Mouse (Mus musculus): ENCODE data around the gene Smyd4. TPM values are rescaled to one million over a fixed set of nuclear protein-coding genes. Genes with fewer than 3 reads are reported as not detected.

Smyd4 gene
- polyA plus RNA-seq (2017; shearing (Covaris generic)): 10 to 100 TPM; 14.2 to 19.9 TPM

DNA sequence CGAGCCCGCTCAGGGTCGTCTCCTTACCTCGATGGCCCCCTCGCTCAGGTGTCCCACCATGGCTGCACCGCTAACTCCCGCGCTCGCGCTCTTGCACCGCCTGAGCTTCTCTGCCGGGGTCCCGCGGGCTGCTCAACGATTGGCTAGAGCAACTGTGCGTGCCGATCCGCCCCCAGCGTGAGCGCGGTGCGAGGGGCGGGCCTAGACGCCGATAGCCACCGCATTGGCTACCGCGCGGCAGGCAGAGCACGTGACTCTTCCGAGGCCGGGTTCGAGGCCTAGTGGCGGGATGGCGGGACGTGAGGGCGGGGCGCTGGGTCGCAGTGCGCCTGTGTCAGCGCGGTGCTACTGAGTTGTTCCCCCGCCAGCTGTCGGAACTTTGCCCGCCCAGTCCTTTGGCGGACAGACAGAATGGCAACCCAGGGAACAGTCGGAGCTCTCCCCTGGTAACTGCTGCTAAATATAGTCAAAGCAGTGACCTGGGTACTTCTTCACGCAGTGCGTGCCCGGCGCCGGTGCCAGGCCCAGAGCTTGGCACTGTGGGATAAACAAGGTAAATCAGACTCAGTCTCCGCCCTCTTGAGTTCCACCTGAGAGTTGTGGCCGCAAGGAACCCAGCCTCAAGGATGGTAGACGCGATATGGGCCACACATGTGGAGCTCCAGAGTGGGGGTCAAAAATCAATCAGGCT is at the start of gene Smyd4, which contains the start of gene Rpa1:
Gene Smyd4 (plus strand): TSS at position 235 of the 691 bp plus-strand sequence.
Gene Rpa1 (minus strand): TSS at position 126 of the 691 bp plus-strand sequence.

DNA sequence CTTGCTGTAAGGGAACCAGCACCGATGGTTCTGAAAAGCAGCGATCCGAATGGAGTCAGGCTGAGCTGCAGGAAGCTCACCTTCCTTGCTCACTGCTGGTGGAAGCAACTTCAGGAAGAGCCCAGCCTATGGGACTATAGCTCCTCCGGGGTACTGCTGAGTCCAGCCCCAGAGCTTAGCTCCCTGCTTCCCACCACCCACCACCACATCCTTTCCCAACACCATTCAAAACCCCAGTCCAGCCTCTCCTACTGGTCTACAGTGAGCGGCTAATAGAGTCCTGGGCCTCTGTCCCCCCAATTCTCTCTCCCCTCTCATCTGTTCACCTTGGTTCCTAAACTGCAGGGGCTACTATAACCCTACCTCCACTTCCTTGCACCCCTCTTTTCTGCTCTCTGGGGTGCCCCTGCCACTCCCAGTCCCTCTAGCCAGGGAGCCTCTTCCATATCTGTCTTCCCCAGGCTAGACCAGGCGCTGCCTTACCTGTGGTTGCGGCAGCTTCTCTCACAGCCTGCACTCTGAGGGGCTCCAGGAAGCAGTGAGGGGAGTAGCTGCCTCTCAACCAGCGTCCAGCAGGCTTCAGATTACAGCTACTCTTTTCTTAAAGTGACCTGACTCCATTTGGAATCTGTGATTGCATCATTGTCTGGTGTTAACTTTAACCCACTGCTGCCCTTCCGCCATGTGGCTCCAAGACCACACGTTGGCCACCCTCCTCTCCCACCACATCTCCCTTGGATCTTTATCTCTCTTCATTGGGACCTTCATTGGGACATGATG is 74.0 kb downstream of the Smyd4 start, which contains the start of gene Serpinf1:
Gene Serpinf1 (minus strand): TSS at position 689 of the 780 bp plus-strand sequence.

DNA sequence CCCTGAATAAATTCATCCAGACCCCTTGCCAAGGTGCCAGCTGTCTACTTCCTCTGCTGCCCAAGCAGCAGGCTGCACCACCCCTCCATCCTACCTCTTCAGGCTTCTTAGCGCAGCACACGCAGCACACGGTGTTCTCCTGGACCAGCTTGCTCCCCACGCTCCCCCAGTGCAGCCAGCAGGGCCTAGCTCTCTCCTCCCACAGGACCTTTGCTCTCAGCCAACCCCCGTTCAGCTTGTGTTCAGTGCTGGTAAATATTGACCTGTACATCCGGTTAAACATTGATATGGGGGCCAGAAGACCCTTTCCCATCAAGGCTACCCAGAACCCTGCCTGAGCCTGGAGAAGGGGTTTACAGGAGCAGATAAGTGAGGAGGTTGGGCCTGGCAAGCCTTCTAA is 91.1 kb downstream of the Smyd4 start, which contains the start of gene Serpinf2:
Gene Serpinf2 (minus strand): TSS at position 229 of the 400 bp plus-strand sequence.

DNA sequence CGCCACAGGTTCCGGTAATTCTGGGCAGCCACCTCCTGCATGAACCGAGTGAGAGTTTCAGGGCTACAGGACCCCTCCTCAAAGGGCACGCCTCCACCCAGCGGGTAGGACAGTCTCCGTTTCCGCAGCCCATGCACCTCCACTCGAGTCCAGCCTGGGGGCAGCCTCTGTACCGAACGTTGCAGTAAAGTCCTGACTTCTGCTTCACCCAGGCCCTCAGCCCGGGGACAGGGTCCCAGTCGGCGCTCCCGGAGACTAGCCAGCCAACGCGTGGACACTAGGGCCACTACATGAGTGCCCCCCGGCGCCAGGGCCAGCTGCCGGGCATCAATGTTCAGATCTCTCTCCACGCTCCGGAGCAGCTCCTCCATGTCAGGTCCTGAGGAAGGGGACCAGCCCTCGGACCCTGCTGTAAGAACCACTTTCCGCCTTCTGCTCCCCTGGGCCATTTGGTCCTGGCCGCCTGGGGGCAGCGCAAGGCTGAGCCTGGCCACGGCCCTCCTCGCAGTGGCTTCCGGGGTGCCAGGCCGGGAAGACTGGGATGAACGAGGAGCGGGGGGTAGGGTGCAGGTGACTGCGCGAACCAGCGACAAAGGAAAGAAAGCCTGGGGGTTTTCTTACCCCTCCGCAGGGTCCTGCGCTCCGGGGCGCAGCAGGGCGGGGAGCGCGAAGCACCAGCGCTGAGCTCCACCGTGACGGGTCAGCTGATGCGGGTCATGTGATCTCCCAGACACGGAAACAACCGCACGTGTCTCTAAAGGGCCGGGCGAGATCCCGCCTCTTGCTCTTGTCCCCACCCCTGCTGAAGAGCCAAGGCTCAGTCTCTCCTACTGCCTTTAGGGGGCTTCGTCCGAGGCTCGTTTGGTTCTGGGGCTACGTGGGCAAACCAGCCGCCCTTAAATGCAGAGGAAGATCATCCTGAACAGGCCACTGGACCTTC is 106.0 kb downstream of the Smyd4 start, which contains the start of gene Wdr81:
Gene Wdr81 (minus strand): TSS at position 727 of the 940 bp plus-strand sequence.

Other genes with a start within 250 kb of the Smyd4 start
- gene Hic1, start 178.9 kb upstream of the Smyd4 start, polyA plus RNA-seq (2017; shearing (Covaris generic)): 1 to 10 TPM; 5.2 to 5.9 TPM
- 10 to 100 TPM; 23.8 to 30.2 TPM for gene Ovca2, start 169.6 kb upstream of the Smyd4 start, polyA plus RNA-seq (2017; shearing (Covaris generic))
- gene Dph1, start 157.2 kb upstream of the Smyd4 start, polyA plus RNA-seq (2017; shearing (Covaris generic)): 10 to 100 TPM; 17.2 to 21.0 TPM
- gene Rtn4rl1, start 154.7 kb upstream of the Smyd4 start, polyA plus RNA-seq (2017; shearing (Covaris generic)): 10 to 100 TPM in 1 of 2 experiments, 1 to 10 TPM in 1; 8.6 to 31.7 TPM
- 100 to 1,000 TPM; 121 to 135 TPM for gene Rpa1, start 109 bp upstream of the Smyd4 start, polyA plus RNA-seq (2017; shearing (Covaris generic))
- 1 to 10 TPM; 3.9 to 5.6 TPM for gene Serpinf1, start 74.3 kb downstream of the Smyd4 start, polyA plus RNA-seq (2017; shearing (Covaris generic))
- under 1 TPM in 1 of 2 experiments, not detected in 1; 0.17 TPM for gene Serpinf2, start 91.2 kb downstream of the Smyd4 start, polyA plus RNA-seq (2017; shearing (Covaris generic))
- gene Wdr81, start 106.3 kb downstream of the Smyd4 start, polyA plus RNA-seq (2017; shearing (Covaris generic)): 10 to 100 TPM; 13.6 to 14.9 TPM
- gene Tlcd2, start 113.3 kb downstream of the Smyd4 start, polyA plus RNA-seq (2017; shearing (Covaris generic)): 10 to 100 TPM in 1 of 2 experiments, 1 to 10 TPM in 1; 4.4 to 11.1 TPM
- 10 to 100 TPM; 50.5 to 54.7 TPM for gene Prpf8, start 138.4 kb downstream of the Smyd4 start, polyA plus RNA-seq (2017; shearing (Covaris generic))
- gene Rilp, start 161.7 kb downstream of the Smyd4 start, polyA plus RNA-seq (2017; shearing (Covaris generic)): under 1 TPM; 0.24 to 0.40 TPM
- 1 to 10 TPM; 1.2 to 5.0 TPM for gene Scarf1, start 165.1 kb downstream of the Smyd4 start, polyA plus RNA-seq (2017; shearing (Covaris generic))
- 10 to 100 TPM; 34.3 to 47.3 TPM for gene Slc43a2, start 183.3 kb downstream of the Smyd4 start, polyA plus RNA-seq (2017; shearing (Covaris generic))
- 100 to 1,000 TPM; 318 to 366 TPM for gene Pitpna, start 239.7 kb downstream of the Smyd4 start, polyA plus RNA-seq (2017; shearing (Covaris generic))